Mouse (Mus musculus) lung, postnatal 4 days (tissue): ENCODE measurements at regions not wholly inside any gene's neighbourhood (a gene's known extent, or its start where the extent isn't known, plus 50 kb on each side); places are given as distances from the start of the nearest gene placed in this dataset.
"Not testable (repeated sequence)": the region's sequence is repeated elsewhere in the genome, so short reads cannot be mapped to it uniquely, and the experiment has no call there.

Experiments used
- DNase-seq, 2 experiments: peaks; one replicate each; pipeline ENCODE4 v3.0.0; 2021

GRCm38 (mm10) chr8:97234551-97235107, 1346.3 kb upstream of the Got2 start:
- peak in 1 of 2 experiments; percentile 9 for DNase-seq

- DNase-seq, result no peak
Measured at GRCm38 (mm10) chr8:97232619-97233376, 1344.5 kb upstream of the Got2 start.

GRCm38 (mm10) chr8:97231652-97232051, 1343.3 kb upstream of the Got2 start:
- DNase-seq, result no peak

GRCm38 (mm10) chr8:97191806-97192205, 1303.5 kb upstream of the Got2 start:
- no peak for DNase-seq

GRCm38 (mm10) chr8:97183831-97184230, 1295.5 kb upstream of the Got2 start:
- not testable (repeated sequence) for DNase-seq

- not testable (repeated sequence) for DNase-seq
Measured at GRCm38 (mm10) chr8:97182456-97182855, 1294.1 kb upstream of the Got2 start.
